ENCODE assay signal across 7 mouse cellular contexts in genomic region chr9:107986376-107986775, GRCm38 (mm10). TPM values are rescaled to one million over a fixed set of nuclear protein-coding genes. Genes with fewer than 3 reads are reported as not detected.
A peak's percentile ranks its signal among the peaks of the same experiment; 100 is the strongest.
DNase-seq lines count a peak whose midpoint lies in the region; ATAC-seq and TF ChIP-seq lines count a peak whose summit lies in the region.

No protein-coding gene starts in this region.

- 4% methylated on average over 18 of the region's 18 CpGs for WGBS in embryonic facial prominence, embryonic 10.5 days
- WGBS in limb, embryonic 14.5 days: 5% methylated on average over 18 of the region's 18 CpGs
- WGBS in midbrain, embryonic 15.5 days: 7% methylated on average over 18 of the region's 18 CpGs

- H3K27ac ChIP-seq in embryonic facial prominence, embryonic 10.5 days (replicated peaks): peak overlapping the region; percentile 95
- peak overlapping the region; percentile 99 for H3K27ac ChIP-seq in limb, embryonic 14.5 days (replicated peaks; ENCODE audit: low read depth, low read length)
- peak overlapping the region; percentile 41 for H3K27ac ChIP-seq in midbrain, embryonic 15.5 days

- peaks cover 7% of the 10 kb centered on the region; the same call in 1 of the 2 replicates for H3K36me3 ChIP-seq in embryonic facial prominence, embryonic 10.5 days (replicated peaks)
- H3K36me3 ChIP-seq in limb, embryonic 14.5 days (ENCODE audit: control insufficient read depth, insufficient read depth, low read length): peaks cover 11% of the 10 kb centered on the region
- no peaks in the 10 kb centered on the region for H3K36me3 ChIP-seq in midbrain, embryonic 15.5 days (replicated peaks)

- no peaks in the 10 kb centered on the region for H3K9me3 ChIP-seq in embryonic facial prominence, embryonic 10.5 days
- H3K9me3 ChIP-seq in limb, embryonic 14.5 days (ENCODE audit: control insufficient read depth, low read length): no peaks in the 10 kb centered on the region
- H3K9me3 ChIP-seq in midbrain, embryonic 15.5 days: no peaks in the 10 kb centered on the region

- peak; percentile 76 for DNase-seq in adrenal gland, adult 8-10 months
- DNase-seq in embryonic facial prominence, embryonic 10.5 days (ENCODE audit: low spot score): peak; percentile 90
- peak; percentile 90 to 91 for DNase-seq in heart, adult 18-20 months
- DNase-seq in kidney, adult 18-20 months: peak; percentile 82
- peak; percentile 85 for DNase-seq in limb, embryonic 14.5 days (ENCODE audit: low spot score)
- DNase-seq in spleen, postnatal 14 days (ENCODE audit: low spot score in 2 of 2): peak; percentile 64 to 73

- peak overlapping the region; percentile 96 for H3K4me2 ChIP-seq in limb, embryonic 14.5 days (replicated peaks; ENCODE audit: low read depth, low read length, severe bottlenecking)
- H3K4me2 ChIP-seq in midbrain, embryonic 15.5 days: peak overlapping the region; percentile 96

- H3K4me3 ChIP-seq in embryonic facial prominence, embryonic 10.5 days: peak overlapping the region; percentile 81
- H3K4me3 ChIP-seq in limb, embryonic 14.5 days (replicated peaks; ENCODE audit: low read length): peak overlapping the region; percentile 82
- H3K4me3 ChIP-seq in midbrain, embryonic 15.5 days: peak overlapping the region; percentile 77

- H3K27me3 ChIP-seq in embryonic facial prominence, embryonic 10.5 days (replicated peaks; ENCODE audit: low read depth, poor library complexity, severe bottlenecking): peaks cover 12% of the 10 kb centered on the region; the same call in 1 of the 2 replicates
- H3K27me3 ChIP-seq in limb, embryonic 14.5 days (ENCODE audit: control insufficient read depth, insufficient read depth, low read length): no peaks in the 10 kb centered on the region
- peaks cover 11% of the 10 kb centered on the region for H3K27me3 ChIP-seq in midbrain, embryonic 15.5 days (replicated peaks)

- ATAC-seq in limb, embryonic 14.5 days (ENCODE audit: low FRiP score, low read depth): peak; percentile 31; the same call in 1 of the 2 replicates
- peak; percentile 75 for ATAC-seq in midbrain, embryonic 15.5 days (replicated peaks)

- no peak for TF ChIP-seq POLR2A in limb, embryonic 14.5 days (IDR thresholded peaks at IDR 0.05; ENCODE audit: borderline replicate concordance, extremely low read depth, insufficient read depth, insufficient read length)

- H3K4me1 ChIP-seq in embryonic facial prominence, embryonic 10.5 days: peaks cover 67% of the 10 kb centered on the region
- peaks cover 29% of the 10 kb centered on the region for H3K4me1 ChIP-seq in limb, embryonic 14.5 days (ENCODE audit: control insufficient read depth, insufficient read depth, low read length)
- H3K4me1 ChIP-seq in midbrain, embryonic 15.5 days: peaks cover 23% of the 10 kb centered on the region

- H3K9ac ChIP-seq in limb, embryonic 14.5 days (ENCODE audit: low read depth, low read length, severe bottlenecking): no peak overlapping the region
- H3K9ac ChIP-seq in midbrain, embryonic 15.5 days: no peak overlapping the region

RNA-seq across cellular contexts. Expression of gene Inka1, which starts 0.7 kb away (rescaled TPM):
- 1 to 10 TPM; 4.7 to 6.0 (median 5.0) TPM for total RNA-seq in adrenal gland, adult 8-10 months (2022)
- polyA plus RNA-seq in embryonic facial prominence, embryonic 10.5 days (2016; fragmentation: Nextera tagmentation; extraction: Ambion mirVana): 99.3 and 112 TPM in 2 replicates
- total RNA-seq in heart, adult 18-20 months (2021): 1 to 10 TPM; 6.1 to 8.4 TPM
- polyA plus RNA-seq in limb, embryonic 14.5 days (2012; rRNA removed): 79.6 and 84.6 TPM in 2 replicates
- polyA plus RNA-seq in limb, embryonic 14.5 days (2014; fragmentation: Nextera tagmentation; extraction: Ambion mirVana): 112 and 118 TPM in 2 replicates
- 15.1 and 17.1 TPM in 2 replicates for polyA plus RNA-seq in midbrain, embryonic 15.5 days (2015; fragmentation: Nextera tagmentation; extraction: Ambion mirVana)

RNA-seq across cellular contexts. Expression of gene Gm20661, which starts 3.5 kb away (rescaled TPM):
- total RNA-seq in adrenal gland, adult 8-10 months (2022): under 1 TPM in 3 of 4 experiments, not detected in 1; 0.32 to 0.43 (median 0.37) TPM
- 2.9 and 4.4 TPM in 2 replicates for polyA plus RNA-seq in embryonic facial prominence, embryonic 10.5 days (2016; fragmentation: Nextera tagmentation; extraction: Ambion mirVana)
- under 1 TPM in 1 of 2 experiments, not detected in 1; 0.37 TPM for total RNA-seq in heart, adult 18-20 months (2021)
- 16.7 and 19.6 TPM in 2 replicates for polyA plus RNA-seq in limb, embryonic 14.5 days (2012; rRNA removed)
- polyA plus RNA-seq in limb, embryonic 14.5 days (2014; fragmentation: Nextera tagmentation; extraction: Ambion mirVana): 7.9 and 8.2 TPM in 2 replicates
- polyA plus RNA-seq in midbrain, embryonic 15.5 days (2015; fragmentation: Nextera tagmentation; extraction: Ambion mirVana): 0.88 and 1.6 TPM in 2 replicates

RNA-seq across cellular contexts. Expression of gene Cdhr4, which starts 5.9 kb away (rescaled TPM):
- total RNA-seq in adrenal gland, adult 8-10 months (2022): 1 to 10 TPM in 2 of 4 experiments, under 1 TPM in 2; 0.66 to 1.3 (median 1.0) TPM
- 4.6 and 6.5 TPM in 2 replicates for polyA plus RNA-seq in embryonic facial prominence, embryonic 10.5 days (2016; fragmentation: Nextera tagmentation; extraction: Ambion mirVana)
- total RNA-seq in heart, adult 18-20 months (2021): 1 to 10 TPM in 1 of 2 experiments, not detected in 1; 2.7 TPM
- polyA plus RNA-seq in limb, embryonic 14.5 days (2012; rRNA removed): 63.3 and 98.3 TPM in 2 replicates
- polyA plus RNA-seq in limb, embryonic 14.5 days (2014; fragmentation: Nextera tagmentation; extraction: Ambion mirVana): 13.0 and 20.6 TPM in 2 replicates
- polyA plus RNA-seq in midbrain, embryonic 15.5 days (2015; fragmentation: Nextera tagmentation; extraction: Ambion mirVana): 1.8 and 2.5 TPM in 2 replicates

RNA-seq across cellular contexts. Expression of gene Gm20662, which starts 9.8 kb away (rescaled TPM):
- 1 to 10 TPM in 3 of 4 experiments, not detected in 1; 3.8 to 7.4 (median 4.0) TPM for total RNA-seq in adrenal gland, adult 8-10 months (2022)
- 0.41 and 0.52 TPM in 2 replicates for polyA plus RNA-seq in embryonic facial prominence, embryonic 10.5 days (2016; fragmentation: Nextera tagmentation; extraction: Ambion mirVana)
- total RNA-seq in heart, adult 18-20 months (2021): 1 to 10 TPM; 1.1 to 1.4 TPM
- 6.8 and 12.4 TPM in 2 replicates for polyA plus RNA-seq in limb, embryonic 14.5 days (2012; rRNA removed)
- 0.66 and 0.76 TPM in 2 replicates for polyA plus RNA-seq in limb, embryonic 14.5 days (2014; fragmentation: Nextera tagmentation; extraction: Ambion mirVana)
- polyA plus RNA-seq in midbrain, embryonic 15.5 days (2015; fragmentation: Nextera tagmentation; extraction: Ambion mirVana): 0.50 and 0.60 TPM in 2 replicates

RNA-seq across cellular contexts. Expression of gene Uba7, which starts 11.1 kb away (rescaled TPM):
- 10 to 100 TPM; 17.4 to 48.9 (median 25.9) TPM for total RNA-seq in adrenal gland, adult 8-10 months (2022)
- polyA plus RNA-seq in embryonic facial prominence, embryonic 10.5 days (2016; fragmentation: Nextera tagmentation; extraction: Ambion mirVana): 10.3 and 11.9 TPM in 2 replicates
- total RNA-seq in heart, adult 18-20 months (2021): 10 to 100 TPM; 12.3 to 15.6 TPM
- 28.2 and 33.6 TPM in 2 replicates for polyA plus RNA-seq in limb, embryonic 14.5 days (2012; rRNA removed)
- 32.2 and 33.4 TPM in 2 replicates for polyA plus RNA-seq in limb, embryonic 14.5 days (2014; fragmentation: Nextera tagmentation; extraction: Ambion mirVana)
- 5.9 and 6.7 TPM in 2 replicates for polyA plus RNA-seq in midbrain, embryonic 15.5 days (2015; fragmentation: Nextera tagmentation; extraction: Ambion mirVana)

Comparison
In these comparisons a context has a peak if more than half of its experiments do, and no peak if none do; other contexts are left out.
1. Peak in every context shown above with its lines: DNase-seq, ATAC-seq, H3K4me3 ChIP-seq and H3K27ac ChIP-seq.
2. H3K27ac ChIP-seq: peak in every context shown above with its lines; median percentile 99 in limb, embryonic 14.5 days; 95 in embryonic facial prominence, embryonic 10.5 days; 41 in midbrain, embryonic 15.5 days.